In genomic region chr2:166115571-166116277, GRCm38 (mm10) we compare ENCODE assay signal across 8 mouse cellular contexts. TPM values are rescaled to one million over a fixed set of nuclear protein-coding genes. Genes with fewer than 3 reads are reported as not detected.
DNase-seq lines count a peak whose midpoint lies in the region; TF ChIP-seq lines count a peak whose summit lies in the region.

No protein-coding gene starts in this region.

- no peak for TF ChIP-seq POLR2A in myocyte (IDR thresholded peaks at IDR 0.05; ENCODE audit: insufficient read length, low read depth)

- DNase-seq in R1 (ENCODE audit: low read depth, low spot score) = peak; percentile 76
- peak; percentile 97 for DNase-seq in fibroblast of lung, adult 2 months (ENCODE audit: low read depth)
- peak; percentile 58 for DNase-seq in kidney, adult 9 months
- DNase-seq in cerebellum, postnatal 14 days = no peak
- no peak for DNase-seq in left cerebral cortex, postnatal 36 days (ENCODE audit: low spot score in 2 of 2)
- DNase-seq in yolk sac, embryonic 10.5 days (ENCODE audit: low spot score) = no peak
- DNase-seq in embryo, embryonic 11 days = no peak

- no peak overlapping the region for H3K4me3 ChIP-seq in myocyte

- no peaks in the 10 kb centered on the region for H3K36me3 ChIP-seq in myocyte (ENCODE audit: control insufficient read depth, insufficient read depth)

- H3ac ChIP-seq in myocyte (ENCODE audit: control insufficient read depth, insufficient read length) = no peak overlapping the region

- no peaks in the 10 kb centered on the region for H3K79me2 ChIP-seq in myocyte (ENCODE audit: control insufficient read depth, insufficient read depth)

- no peak overlapping the region for H3K4me2 ChIP-seq in myocyte (ENCODE audit: low read depth)

- H3K27me3 ChIP-seq in myocyte (ENCODE audit: control insufficient read depth, insufficient read depth, insufficient read length) = no peaks in the 10 kb centered on the region

- intact Hi-C loops in left cerebral cortex, postnatal 36 days (cut with DNase I) = no loop called here

TF ChIP-seq in myocyte, 11 proteins besides CTCF, POLR2A, EP300 and RAD21:
- no peak for TF ChIP-seq MAX (IDR thresholded peaks at IDR 0.05; ENCODE audit: low read depth)
- peak; percentile 67; the same call in 1 of the 2 replicates for TF ChIP-seq CEBPB (IDR thresholded peaks at IDR 0.05; ENCODE audit: insufficient read depth, poor library complexity, severe bottlenecking)

RNA-seq across cellular contexts. Expression of gene Sulf2, which starts 39.7 kb away (rescaled TPM):
- polyA plus RNA-seq in myocyte (2012; fragmentation: generic; extraction: Trizol) = 36.7 TPM
- total RNA-seq in left cerebral cortex, postnatal 36 days (2021) = 100 to 1,000 TPM in 1 of 2 experiments, 10 to 100 TPM in 1; 95.9 to 119 TPM

Comparison
In these comparisons a context has a peak if more than half of its experiments do, and no peak if none do; other contexts are left out.
1. DNase-seq: peak in R1 (single experiment), fibroblast of lung, adult 2 months (single experiment) and kidney, adult 9 months (single experiment); none in cerebellum, postnatal 14 days (0 of 2), left cerebral cortex, postnatal 36 days (0 of 2), yolk sac, embryonic 10.5 days (single experiment) and embryo, embryonic 11 days (single experiment).